Mouse (Mus musculus) central nervous system, embryonic 14 days (tissue): ENCODE results near the gene Adamts14. TPM values are rescaled to one million over a fixed set of nuclear protein-coding genes. Genes with fewer than 3 reads are reported as not detected.

Source experiments
- polyA plus RNA-seq: library from polyadenylated mRNA; depleted of rRNA; stranded (reverse); fragments of >200 nt; gene quantifications from 2 replicates; pipeline ENCODE4 v1.2.3, GENCODE M21; 2012; rRNA removed

The Adamts14 gene
- 1.0 and 3.2 TPM in 2 replicates for polyA plus RNA-seq

DNA sequence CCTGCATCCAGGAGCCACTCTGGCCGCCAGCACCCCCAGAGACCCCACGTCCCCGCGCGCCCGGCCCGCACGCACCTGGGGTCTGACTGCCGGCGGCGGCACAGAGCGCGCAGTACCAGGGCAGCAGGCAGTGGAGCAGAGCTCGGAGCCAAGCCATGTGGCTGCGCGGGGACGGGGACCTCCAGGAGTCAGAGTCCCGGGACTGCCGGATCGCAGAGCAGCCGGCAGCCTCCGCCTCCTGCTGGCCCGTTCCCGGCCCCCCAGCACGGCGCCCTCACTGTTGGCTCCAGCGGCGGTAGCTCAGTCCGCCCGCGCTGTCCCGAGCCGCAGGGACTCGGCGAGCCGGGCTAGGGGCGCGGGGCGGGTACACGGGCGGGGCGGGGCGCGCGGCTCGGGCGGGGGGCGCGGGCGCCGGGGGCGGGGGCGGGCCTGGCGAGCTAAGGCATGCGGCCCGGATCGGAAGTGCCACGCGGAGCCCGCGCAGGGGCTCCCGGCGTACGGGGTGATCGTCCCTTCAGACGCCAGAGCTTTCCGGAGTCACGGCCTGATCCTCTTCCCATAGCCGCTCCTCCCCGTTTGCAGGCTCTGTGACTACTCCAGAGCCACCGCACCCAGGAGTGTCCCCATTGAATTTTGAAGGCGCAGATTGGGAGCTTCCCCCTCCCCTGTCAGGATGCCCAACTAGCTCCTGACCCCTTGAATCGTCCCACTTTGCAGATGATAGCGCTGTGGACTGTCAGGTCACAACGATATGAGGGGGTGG, at the start of gene Adamts14:
TSS of gene Adamts14 (minus strand) at position 358 of the 763 bp plus-strand sequence.

DNA sequence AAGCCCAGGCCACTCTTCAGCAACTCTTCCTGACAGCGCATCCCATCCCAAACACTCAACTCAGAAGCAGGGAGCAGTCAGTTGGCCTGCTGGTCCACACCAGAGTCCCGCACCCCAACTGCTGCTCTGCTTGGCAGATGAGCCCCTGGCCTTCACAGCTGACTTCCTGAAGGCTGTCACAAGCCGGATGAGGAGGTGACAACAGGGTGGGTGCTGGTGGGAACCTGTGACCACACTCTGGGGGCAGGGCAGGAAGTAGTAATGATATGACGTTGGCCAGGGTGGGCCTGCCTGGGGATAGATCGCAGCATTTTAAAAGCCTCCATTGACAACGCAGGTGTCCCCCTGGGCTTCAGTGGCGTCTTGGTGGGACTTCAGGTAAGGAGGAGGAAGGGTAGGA, 24.2 kb upstream of the Adamts14 start, which contains the start of gene Prf1:
TSS of gene Prf1 (plus strand) at position 357 of the 400 bp plus-strand sequence.

DNA sequence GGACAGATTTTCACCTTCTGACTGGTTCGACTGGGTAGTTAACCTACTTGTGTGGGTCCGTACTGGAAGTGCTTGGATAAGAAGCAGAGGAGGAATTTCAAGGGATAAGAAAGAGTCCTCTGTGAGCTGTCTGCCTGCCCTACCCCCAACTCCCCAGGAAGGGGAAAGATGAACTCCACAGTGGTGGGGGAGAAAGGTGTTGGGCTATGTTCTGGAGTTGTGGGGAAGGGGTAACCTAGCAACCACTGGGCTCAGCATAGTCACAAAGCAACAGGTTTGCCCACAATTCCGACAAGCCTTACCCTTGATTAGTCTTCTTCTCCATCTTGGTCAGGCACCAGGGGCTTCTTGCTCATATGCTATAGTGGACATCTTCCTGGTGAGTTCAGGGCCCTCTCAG, 101.6 kb downstream of the Adamts14 start, which contains the start of gene Tbata:
TSS of gene Tbata (plus strand) at position 301 of the 400 bp plus-strand sequence.

DNA sequence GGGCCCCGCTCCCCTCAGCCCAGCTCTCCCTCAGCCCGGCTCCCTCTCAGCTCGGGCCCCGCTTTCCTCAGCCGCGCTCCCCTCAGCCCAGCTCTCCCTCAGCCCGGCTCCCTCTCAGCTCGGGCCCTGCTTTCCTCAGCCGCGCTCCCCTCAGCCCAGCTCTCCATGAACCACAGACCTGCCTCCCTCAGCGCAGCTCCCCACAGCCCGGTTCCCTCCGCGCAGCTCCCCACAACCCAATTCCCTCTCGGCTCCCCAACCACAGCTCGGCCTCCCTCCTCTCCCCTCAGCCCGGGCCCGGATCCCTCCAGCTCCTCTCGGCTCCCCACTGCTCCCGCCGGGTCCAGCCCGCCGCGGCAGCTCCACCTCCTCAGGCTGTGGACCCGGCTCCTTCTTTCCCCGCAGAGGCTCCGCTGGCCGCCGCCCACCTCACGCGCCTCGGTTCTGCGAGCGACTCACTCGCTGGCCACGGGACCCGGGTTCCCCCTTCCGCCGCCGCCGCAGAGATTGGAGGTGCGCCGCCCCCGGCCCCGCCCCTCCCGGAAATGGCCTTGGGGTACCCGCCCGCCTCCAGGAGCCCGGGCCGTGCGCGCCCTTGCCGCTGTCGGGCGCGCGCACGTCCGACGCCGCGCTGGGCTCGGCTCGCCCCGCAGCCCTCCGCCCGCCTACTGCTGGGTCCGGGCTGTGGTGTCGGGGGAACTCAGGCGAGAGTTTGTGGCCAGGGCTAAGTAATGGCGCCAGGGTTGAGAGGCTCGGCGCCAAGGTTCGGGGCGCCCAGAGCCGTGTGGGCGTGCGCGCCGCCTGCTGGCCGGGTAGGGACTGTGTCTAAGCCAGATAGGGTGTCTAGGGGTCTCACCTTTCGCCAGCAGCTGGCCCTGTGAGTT, 125.8 kb downstream of the Adamts14 start, which contains the start of gene Sgpl1:
TSS of gene Sgpl1 (minus strand) at position 547 of the 884 bp plus-strand sequence.

Other genes with a start within 250 kb of the Adamts14 start
- gene Pcbd1, start 184.1 kb downstream of the Adamts14 start, polyA plus RNA-seq: 16.6 and 19.0 TPM in 2 replicates
- 58.2 and 61.7 TPM in 2 replicates for gene Sgpl1, start 125.7 kb downstream of the Adamts14 start, polyA plus RNA-seq
- gene Tbata, start 101.5 kb downstream of the Adamts14 start, polyA plus RNA-seq: 0.33 and 1.0 TPM in 2 replicates
- gene Prf1, start 24.4 kb upstream of the Adamts14 start, polyA plus RNA-seq: not detected in 2 replicates
- gene Pald1, start 110.1 kb upstream of the Adamts14 start, polyA plus RNA-seq: 21.6 and 26.5 TPM in 2 replicates
- gene Nodal, start 144.5 kb upstream of the Adamts14 start, polyA plus RNA-seq: 0.06 and 0.10 TPM in 2 replicates
- gene Eif4ebp2, start 179.2 kb upstream of the Adamts14 start, polyA plus RNA-seq: 57.4 and 65.0 TPM in 2 replicates
- 19.3 and 21.8 TPM in 2 replicates for gene Lrrc20, start 202.4 kb upstream of the Adamts14 start, polyA plus RNA-seq